Mouse (Mus musculus): ENCODE data around the gene Bend7.

Bend7 gene

DNA sequence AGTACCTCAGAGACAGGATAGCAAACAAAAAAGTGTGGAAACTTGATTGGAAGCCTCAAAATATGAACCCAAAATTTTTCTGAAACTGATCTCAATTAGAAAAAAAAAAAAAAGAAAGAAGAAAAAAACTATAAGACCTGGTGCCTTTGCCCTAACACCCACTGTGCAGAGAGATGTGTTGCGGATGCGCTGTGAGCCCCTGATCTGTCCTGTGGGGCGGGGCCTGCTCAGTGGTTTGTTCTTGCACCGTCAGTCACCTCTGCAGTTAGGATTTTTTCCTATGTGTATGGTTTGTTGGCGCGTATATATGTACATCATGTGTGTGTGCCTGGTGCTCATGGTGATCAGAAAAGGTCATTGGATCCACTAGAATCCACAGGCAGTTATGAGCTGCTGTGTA lies 56.3 kb downstream of the Bend7 start:
- in situ Hi-C loops (cut with MboI; ENCODE audit: low pct_unique_long_range_greater_than_20kb in 1 of 2, low sequenced_read_pairs in 2 of 2, unreplicated experiment in 1 of 2) = no loop called here

DNA sequence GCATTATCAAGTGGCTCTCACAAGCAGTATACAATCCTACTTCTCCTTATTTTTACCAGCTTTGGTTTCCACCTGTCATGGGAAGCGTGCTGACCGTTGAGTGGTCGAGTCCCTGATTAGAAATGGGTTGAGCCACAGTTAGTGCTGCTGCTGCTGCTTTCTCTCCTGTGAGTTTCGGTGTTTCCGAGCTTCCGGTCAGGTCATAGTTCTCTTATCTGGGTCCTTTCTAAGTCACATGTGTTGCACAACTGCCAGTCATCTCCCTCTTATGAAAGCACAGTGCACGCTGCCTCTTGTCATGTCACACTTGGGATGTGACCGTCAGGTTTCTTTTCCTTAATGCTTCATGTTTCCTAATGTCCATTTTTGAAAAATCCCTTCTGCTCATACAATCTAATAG lies 59.7 kb downstream of the Bend7 start:
- in situ Hi-C loops (cut with MboI; ENCODE audit: low pct_unique_long_range_greater_than_20kb in 1 of 2, low sequenced_read_pairs in 2 of 2, unreplicated experiment in 1 of 2) = no loop called here

DNA sequence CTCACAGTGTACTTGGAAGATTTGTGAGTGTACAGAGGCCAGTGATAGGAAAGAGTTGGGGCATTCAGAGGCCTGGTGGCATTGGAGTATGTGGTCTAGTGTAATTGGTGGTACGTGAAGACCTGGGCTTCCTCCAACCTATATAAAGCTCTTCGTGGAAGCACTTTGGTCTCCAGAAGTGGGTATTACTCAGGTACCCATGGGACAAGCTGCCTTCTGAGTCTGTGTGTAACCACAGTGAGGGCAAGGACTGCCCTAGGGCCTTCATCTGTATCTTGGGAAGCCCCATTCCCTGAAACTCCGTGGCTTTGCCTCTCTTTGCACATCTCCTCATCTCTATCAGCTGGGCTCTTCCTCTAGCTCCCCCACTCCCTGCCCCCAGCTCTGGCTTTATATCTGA lies 64.0 kb downstream of the Bend7 start:
- in situ Hi-C loops (cut with MboI; ENCODE audit: low pct_unique_long_range_greater_than_20kb in 1 of 2, low sequenced_read_pairs in 2 of 2, unreplicated experiment in 1 of 2) = no loop called here

DNA sequence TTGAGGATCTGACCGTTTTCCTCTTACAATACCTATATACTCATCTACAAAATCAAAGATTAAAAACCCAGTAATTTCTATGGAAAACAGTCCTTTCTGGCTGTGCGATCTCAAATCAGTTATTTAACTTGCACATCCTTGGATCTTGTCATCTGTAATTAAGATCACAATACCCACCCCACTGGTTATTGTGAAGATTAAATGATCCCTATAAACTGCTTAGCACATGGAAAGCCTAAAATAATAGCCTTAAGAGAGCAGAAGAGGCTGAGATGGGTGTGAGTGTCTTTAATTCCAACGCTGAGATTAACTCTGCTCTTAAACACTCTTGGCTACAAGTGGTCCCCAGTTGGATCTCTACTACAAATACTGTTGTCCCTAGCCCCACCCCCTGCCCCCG lies 64.8 kb downstream of the Bend7 start:
- in situ Hi-C loops (cut with MboI; ENCODE audit: low pct_unique_long_range_greater_than_20kb in 1 of 2, low sequenced_read_pairs in 2 of 2, unreplicated experiment in 1 of 2) = no loop called here

DNA sequence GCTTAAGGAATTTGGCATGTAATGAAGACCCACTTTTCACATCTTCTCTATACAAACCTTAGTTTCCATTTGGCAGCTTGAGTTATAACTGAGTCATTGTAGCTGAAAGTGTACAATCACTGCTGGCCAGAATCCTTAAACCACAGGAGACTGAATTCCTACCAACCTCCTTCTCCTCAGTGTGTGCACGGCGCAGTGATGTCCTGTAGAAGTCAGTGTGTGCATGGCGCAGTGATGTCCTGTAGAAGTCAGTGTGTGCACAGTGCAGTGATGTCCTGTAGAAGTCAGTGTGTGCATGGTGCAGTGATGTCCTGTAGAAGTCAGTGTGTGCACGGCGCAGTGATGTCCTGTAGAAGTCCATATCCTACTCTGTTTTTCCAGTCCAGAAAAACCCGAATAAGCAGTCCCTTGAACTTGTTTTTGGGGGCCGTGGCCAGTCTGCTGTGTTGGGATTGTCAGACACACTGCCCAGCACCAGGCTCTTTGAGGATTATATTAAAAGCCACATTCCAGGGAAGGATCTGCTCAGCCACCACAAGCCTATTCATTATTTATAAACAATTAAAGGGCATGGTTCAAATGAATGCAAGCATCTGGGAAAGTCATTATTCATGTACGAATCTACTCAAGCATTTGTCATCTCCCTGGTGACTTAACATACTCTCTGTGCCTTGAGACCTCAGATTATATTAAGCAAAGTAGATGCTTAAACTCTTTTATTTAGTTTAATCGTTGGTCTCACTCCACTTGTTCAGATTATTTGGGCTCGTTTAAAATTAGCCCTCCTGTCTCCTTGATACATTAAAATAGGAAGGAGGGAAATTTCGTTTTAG lies 65.4 kb downstream of the Bend7 start:
- in situ Hi-C loops (cut with MboI; ENCODE audit: low pct_unique_long_range_greater_than_20kb in 1 of 2, low sequenced_read_pairs in 2 of 2, unreplicated experiment in 1 of 2) = no loop called here

DNA sequence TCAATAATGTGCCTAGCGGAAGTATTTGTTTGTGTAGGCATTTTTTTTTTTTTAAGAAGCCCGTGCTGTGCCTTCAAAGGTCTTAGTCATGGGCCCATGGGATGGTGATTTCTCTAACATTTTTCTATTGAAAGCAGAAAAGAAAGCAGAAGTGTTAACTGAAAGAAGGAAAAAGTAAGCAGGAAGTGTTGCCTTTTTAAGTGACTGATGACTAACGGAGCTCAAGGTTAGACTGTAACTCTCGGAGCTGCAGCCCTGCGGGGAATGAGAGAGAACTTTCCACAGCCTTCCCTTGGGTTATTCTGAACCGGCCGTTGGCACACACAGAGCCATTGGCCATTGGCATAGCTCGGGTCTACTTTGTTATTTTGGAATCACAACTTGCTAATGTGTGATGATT lies 66.4 kb downstream of the Bend7 start:
- in situ Hi-C loops (cut with MboI; ENCODE audit: low pct_unique_long_range_greater_than_20kb in 1 of 2, low sequenced_read_pairs in 2 of 2, unreplicated experiment in 1 of 2) = no loop called here

GRCm38 (mm10) chr2:4785016-4785415 lies 67.4 kb downstream of the Bend7 start:
- in situ Hi-C loops (cut with MboI; ENCODE audit: low pct_unique_long_range_greater_than_20kb in 1 of 2, low sequenced_read_pairs in 2 of 2, unreplicated experiment in 1 of 2) = no loop called here

- in situ Hi-C loops (cut with MboI; ENCODE audit: low pct_unique_long_range_greater_than_20kb in 1 of 2, low sequenced_read_pairs in 2 of 2, unreplicated experiment in 1 of 2) = no loop called here
Measured at GRCm38 (mm10) chr2:4787223-4787622, 69.6 kb downstream of the Bend7 start.

DNA sequence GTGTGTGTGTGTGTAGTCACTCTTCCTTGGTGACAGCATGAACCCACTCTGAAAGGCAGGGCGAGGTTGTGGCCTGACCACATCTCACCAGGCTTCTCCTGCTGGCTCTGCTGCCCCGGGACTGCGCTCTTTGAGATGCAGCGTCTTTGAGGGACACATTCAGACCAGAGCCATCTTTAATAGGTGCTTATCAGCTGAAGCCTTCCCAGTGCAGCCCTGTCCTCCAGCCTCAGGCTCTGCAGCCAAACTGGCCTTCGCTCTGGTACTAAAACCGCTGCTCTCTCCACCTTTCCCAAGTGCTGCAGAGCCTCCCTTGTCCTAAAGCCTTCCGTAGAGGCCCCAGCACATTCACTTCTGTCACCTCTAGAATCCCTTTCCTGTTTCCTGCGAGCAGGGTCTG lies 74.0 kb downstream of the Bend7 start:
- in situ Hi-C loops (cut with MboI; ENCODE audit: low pct_unique_long_range_greater_than_20kb in 1 of 2, low sequenced_read_pairs in 2 of 2, unreplicated experiment in 1 of 2) = no loop called here

GRCm38 (mm10) chr2:4792554-4792953 lies 74.9 kb downstream of the Bend7 start:
- in situ Hi-C loops (cut with MboI; ENCODE audit: low pct_unique_long_range_greater_than_20kb in 1 of 2, low sequenced_read_pairs in 2 of 2, unreplicated experiment in 1 of 2) = no loop called here

- in situ Hi-C loops (cut with MboI; ENCODE audit: low pct_unique_long_range_greater_than_20kb in 1 of 2, low sequenced_read_pairs in 2 of 2, unreplicated experiment in 1 of 2) = no loop called here
Measured at GRCm38 (mm10) chr2:4802395-4803176, 85.0 kb downstream of the Bend7 start.

GRCm38 (mm10) chr2:4816308-4816707 lies 98.7 kb downstream of the Bend7 start:
- in situ Hi-C loops (cut with MboI; ENCODE audit: low pct_unique_long_range_greater_than_20kb in 1 of 2, low sequenced_read_pairs in 2 of 2, unreplicated experiment in 1 of 2) = no loop called here

DNA sequence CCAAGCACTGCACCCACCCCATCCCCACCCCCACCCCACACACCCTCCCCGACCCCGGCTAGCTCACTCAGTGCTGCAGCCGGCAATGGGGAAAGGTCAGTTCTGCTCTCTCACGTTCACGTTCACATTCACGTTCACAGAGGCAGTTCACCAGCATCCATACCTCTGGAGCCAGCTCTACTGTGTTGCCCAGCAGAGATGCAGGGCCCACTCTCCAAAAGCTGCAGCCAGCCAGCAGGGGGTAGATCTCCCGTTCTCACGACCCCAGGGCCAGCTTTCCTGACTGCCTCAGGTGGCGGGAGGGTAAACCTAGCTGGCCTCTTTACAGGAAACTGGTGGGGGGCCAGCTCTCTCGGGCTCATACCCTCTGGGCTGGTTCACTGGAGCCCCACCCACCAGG lies 100.0 kb downstream of the Bend7 start:
- in situ Hi-C loops (cut with MboI; ENCODE audit: low pct_unique_long_range_greater_than_20kb in 1 of 2, low sequenced_read_pairs in 2 of 2, unreplicated experiment in 1 of 2) = no loop called here

GRCm38 (mm10) chr2:4820230-4820629 lies 102.6 kb downstream of the Bend7 start:
- in situ Hi-C loops (cut with MboI; ENCODE audit: low pct_unique_long_range_greater_than_20kb in 1 of 2, low sequenced_read_pairs in 2 of 2, unreplicated experiment in 1 of 2) = no loop called here

GRCm38 (mm10) chr2:4824067-4824466 lies 106.4 kb downstream of the Bend7 start:
- in situ Hi-C loops (cut with MboI; ENCODE audit: low pct_unique_long_range_greater_than_20kb in 1 of 2, low sequenced_read_pairs in 2 of 2, unreplicated experiment in 1 of 2) = no loop called here

- in situ Hi-C loops (cut with MboI; ENCODE audit: low pct_unique_long_range_greater_than_20kb in 1 of 2, low sequenced_read_pairs in 2 of 2, unreplicated experiment in 1 of 2) = no loop called here
Measured at GRCm38 (mm10) chr2:4828032-4828431, 110.4 kb downstream of the Bend7 start.

DNA sequence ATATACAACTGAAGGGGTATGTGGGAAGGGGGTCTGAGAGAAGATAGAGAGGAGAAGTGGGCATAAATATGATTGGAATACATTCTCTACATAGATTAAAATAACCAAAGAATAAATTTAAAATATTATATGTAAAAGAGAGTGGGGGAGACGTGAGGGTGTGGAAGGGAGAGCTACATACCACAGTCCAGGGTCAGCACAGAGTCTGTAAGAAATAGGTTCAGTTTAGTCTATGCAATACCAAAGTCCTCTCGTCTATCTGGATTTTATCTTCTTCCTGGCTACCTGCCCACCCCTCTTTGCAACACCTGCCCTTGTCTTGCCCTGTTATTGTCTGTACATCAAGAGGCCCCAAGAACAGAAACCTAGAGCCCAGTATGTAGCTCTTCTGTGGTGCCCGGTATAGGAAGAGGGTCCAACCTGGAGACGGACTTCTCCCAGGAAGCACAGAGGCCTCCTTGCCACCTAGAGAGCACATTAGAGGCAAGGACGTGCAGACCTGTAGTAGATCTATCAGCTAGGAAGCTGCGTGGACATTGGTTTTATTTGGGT lies 110.9 kb downstream of the Bend7 start:
- in situ Hi-C loops (cut with MboI; ENCODE audit: low pct_unique_long_range_greater_than_20kb in 1 of 2, low sequenced_read_pairs in 2 of 2, unreplicated experiment in 1 of 2) = no loop called here

GRCm38 (mm10) chr2:4829007-4829406 lies 111.4 kb downstream of the Bend7 start:
- in situ Hi-C loops (cut with MboI; ENCODE audit: low pct_unique_long_range_greater_than_20kb in 1 of 2, low sequenced_read_pairs in 2 of 2, unreplicated experiment in 1 of 2) = no loop called here

DNA sequence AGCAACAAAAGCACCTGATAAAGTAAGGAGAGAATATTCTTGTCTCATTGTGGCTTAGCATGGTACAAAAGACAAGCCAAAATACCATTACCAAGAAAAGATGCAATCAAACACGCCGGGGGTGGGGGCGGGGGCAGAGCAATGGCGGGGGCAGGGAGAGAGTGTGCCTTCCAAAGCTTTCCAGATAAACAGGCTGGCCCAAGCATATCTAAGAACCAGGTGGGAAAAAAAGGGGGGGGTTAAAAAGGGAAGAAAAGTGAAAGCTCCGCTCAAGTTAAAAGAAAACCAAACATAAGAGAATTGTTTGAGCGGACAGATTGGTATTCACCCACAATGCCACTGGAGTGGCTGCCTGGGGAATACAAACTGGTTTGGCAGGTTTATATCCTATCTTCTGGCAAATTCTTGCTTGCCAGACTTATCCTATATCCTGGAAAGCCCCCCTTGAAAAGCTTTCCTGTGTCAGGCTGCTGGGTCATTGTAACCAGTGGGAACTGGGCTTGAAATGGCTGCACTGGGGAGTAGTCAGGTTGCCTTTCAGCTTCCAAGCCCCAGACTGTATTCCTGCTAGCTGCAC lies 111.9 kb downstream of the Bend7 start:
- in situ Hi-C loops (cut with MboI; ENCODE audit: low pct_unique_long_range_greater_than_20kb in 1 of 2, low sequenced_read_pairs in 2 of 2, unreplicated experiment in 1 of 2) = no loop called here

All from mouse embryonic stem cell (cell line).